Mouse (Mus musculus) right cerebral cortex, postnatal 4 days (tissue): ENCODE results near the gene Eif5a.

Experiments used
- DNase-seq: peaks from one replicate; pipeline ENCODE4 v3.0.0-alpha.2; 2022

The Eif5a gene

DNA sequence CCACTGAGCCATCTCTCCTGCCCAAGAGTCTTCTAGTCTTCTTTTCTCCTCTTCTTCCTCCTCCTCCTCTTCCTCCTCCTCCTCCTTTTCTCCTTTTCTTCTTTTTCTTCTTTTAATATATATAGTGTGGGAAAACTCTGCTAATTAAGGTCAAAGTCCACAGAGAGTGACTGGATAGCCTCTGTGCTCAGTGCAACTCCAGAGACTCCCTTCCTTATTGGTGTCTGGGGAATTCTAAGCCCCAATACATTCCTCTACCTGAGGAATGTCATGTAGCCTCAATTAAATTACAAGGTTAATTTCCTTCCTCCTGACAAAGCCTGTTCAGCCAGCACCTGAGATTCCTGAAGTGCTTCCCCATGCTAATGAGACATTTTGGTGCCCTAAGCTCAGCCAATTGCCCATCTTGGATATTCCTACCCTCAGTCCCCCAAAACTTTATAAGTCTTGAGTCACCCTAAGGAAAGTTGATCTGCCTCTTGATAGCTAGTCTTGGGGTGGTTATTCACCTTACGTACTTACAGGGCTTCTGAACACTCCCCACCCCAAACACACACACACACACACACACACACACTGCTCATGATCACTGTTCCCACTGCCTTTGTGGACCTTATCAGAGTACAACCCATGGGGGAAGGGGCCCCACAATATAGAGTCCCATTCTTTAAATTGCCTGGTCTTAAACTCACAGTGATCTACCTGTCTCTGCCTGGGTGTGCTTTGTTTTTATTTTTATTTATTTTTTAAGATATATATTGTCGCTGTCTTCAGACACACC is 51.3 kb downstream of the Eif5a start:
- no peak for DNase-seq

DNA sequence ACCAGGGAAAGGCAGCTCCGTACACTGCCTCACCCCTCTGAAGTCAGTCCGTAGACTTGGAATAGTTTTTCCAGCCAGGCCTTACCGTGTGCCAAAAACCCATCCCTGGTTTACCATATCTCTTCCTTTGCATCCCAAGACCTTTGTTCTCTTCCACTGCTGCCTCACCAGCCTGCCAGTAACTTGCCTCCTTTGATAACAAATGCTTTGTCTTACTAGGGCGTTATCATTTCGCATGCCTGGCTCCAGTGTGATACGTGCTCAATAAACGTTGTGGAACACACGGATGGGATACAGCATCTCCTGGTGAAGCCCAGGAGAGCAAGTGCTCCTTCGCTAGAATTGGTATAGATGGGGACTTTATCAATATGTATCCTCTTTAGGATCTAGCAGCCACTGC is 54.4 kb downstream of the Eif5a start:
- DNase-seq = no peak
